Mouse (Mus musculus) lung, embryonic 15.5 days (tissue): ENCODE data around the gene Ccl27a. TPM values are rescaled to one million over a fixed set of nuclear protein-coding genes. Genes with fewer than 3 reads are reported as not detected.

Experiments
- ATAC-seq: fragments of 200-750 bp; cut with Nextera tagmentation; 2 replicates; pipeline ENCODE4 v1.8.0; 2017; ENCODE audit warnings: moderate number of reproducible peaks, borderline replicate concordance; ENCODE audit not compliant: low FRiP score, low TSS enrichment; ENCODE audit errors: extremely low read depth
- H3K27ac ChIP-seq: fragments of 300-500 bp; sonication (generic); 2 replicates; pipeline ENCODE4 v1.5.1; 2015; ENCODE audit warnings: moderate library complexity, mild to moderate bottlenecking, inconsistent platforms
- H3K27me3 ChIP-seq: fragments of 300-500 bp; sonication (generic); 2 replicates; pipeline ENCODE4 v1.6.1; 2015; ENCODE audit warnings: inconsistent platforms
- H3K36me3 ChIP-seq: fragments of 300-500 bp; sonication (generic); 2 replicates; pipeline ENCODE4 v1.6.1; 2015; ENCODE audit warnings: inconsistent platforms
- H3K4me1 ChIP-seq: fragments of 300-500 bp; sonication (generic); 2 replicates; pipeline ENCODE4 v1.6.1; 2015; ENCODE audit warnings: inconsistent platforms
- H3K4me2 ChIP-seq: fragments of 300-500 bp; sonication (generic); 2 replicates; pipeline ENCODE4 v1.6.1; 2015; ENCODE audit warnings: inconsistent platforms, mild to moderate bottlenecking, moderate library complexity
- H3K4me3 ChIP-seq: fragments of 300-500 bp; sonication (generic); 2 replicates; pipeline ENCODE4 v1.5.1; 2015; ENCODE audit warnings: mild to moderate bottlenecking, inconsistent platforms
- H3K9ac ChIP-seq: fragments of 300-500 bp; sonication (generic); 2 replicates; pipeline ENCODE4 v1.6.1; 2015; ENCODE audit warnings: inconsistent platforms
- H3K9me3 ChIP-seq: fragments of 300-500 bp; sonication (generic); 2 replicates; pipeline ENCODE4 v1.6.1; 2016; ENCODE audit warnings: inconsistent platforms
- WGBS: fragments of 180-500 bp; shearing (Covaris S2); methylation state at CpG from one replicate; pipeline ENCODE4 v1.1.7; 2015; 5-methylcytosine and 5-hydroxymethylcytosine counted together
- polyA plus RNA-seq: library from polyadenylated mRNA; unstranded; fragments of >200 nt; fragmentation: Nextera tagmentation; extraction: Ambion mirVana; gene quantifications from 2 replicates; pipeline ENCODE4 v1.2.1, GENCODE M21; 2015

Ccl27a gene
- polyA plus RNA-seq, 1 experiment from 2014 or later = 30.5 TPM

- WGBS = 10% methylated on average over 14 of the region's 14 CpGs
- Histone ChIP-seq H3K9ac (peak within 1 kb of the TSS; percentile 60), H3K4me2 (peak within 1 kb of the TSS; percentile 82), H3K4me3 (peak within 1 kb of the TSS; percentile 56), H3K36me3 (0 out of 2 replicates have a peak, but pooled peaks cover 6% of the 10 kb centered on the region), H3K9me3 (no peaks in the 10 kb centered on the region), H3K4me1 (peaks cover 25% of the 10 kb centered on the region), H3K27me3 (no peaks in the 10 kb centered on the region), H3K27ac (peak within 1 kb of the TSS; percentile 90)
- ATAC-seq = peak; percentile 32; the same call in 1 of the 2 replicates
Measured at GRCm38 (mm10) chr4:41754797-41755337, 19.2 kb downstream of the Ccl27a start, which contains the start of gene Galt. Galt (plus strand) TSS chr4:41755228.

- peaks cover 11% of the 10 kb centered on the region for H3K4me1 ChIP-seq
- no peak for ATAC-seq
- no peak overlapping the region for H3K27ac ChIP-seq
- no peaks in the 10 kb centered on the region for H3K36me3 ChIP-seq
- no peak overlapping the region for H3K9ac ChIP-seq
- H3K4me2 ChIP-seq = no peak overlapping the region
- H3K27me3 ChIP-seq = no peaks in the 10 kb centered on the region
- H3K9me3 ChIP-seq = no peaks in the 10 kb centered on the region
- 74% methylated on average over 1 of the region's 1 CpGs for WGBS
- H3K4me3 ChIP-seq = no peak overlapping the region
Measured at GRCm38 (mm10) chr4:41745021-41745420, 29.0 kb downstream of the Ccl27a start.

GRCm38 (mm10) chr4:41744131-41744530, 29.9 kb downstream of the Ccl27a start:
- no peaks in the 10 kb centered on the region for H3K27me3 ChIP-seq
- H3K4me3 ChIP-seq = no peak overlapping the region
- H3K9me3 ChIP-seq = no peaks in the 10 kb centered on the region
- H3K4me2 ChIP-seq = no peak overlapping the region
- H3K36me3 ChIP-seq = 0 out of 2 replicates have a peak, but pooled peaks cover 2% of the 10 kb centered on the region
- H3K27ac ChIP-seq = no peak overlapping the region
- no peak for ATAC-seq
- no peak overlapping the region for H3K9ac ChIP-seq
- 58% methylated on average over 2 of the region's 2 CpGs for WGBS
- H3K4me1 ChIP-seq = peaks cover 17% of the 10 kb centered on the region

GRCm38 (mm10) chr4:41741158-41741560, 32.9 kb downstream of the Ccl27a start:
- Histone ChIP-seq H3K4me1 (peaks cover 17% of the 10 kb centered on the region), H3K27me3 (no peaks in the 10 kb centered on the region), H3K4me2 (peak overlapping the region; percentile 90), H3K36me3 (0 out of 2 replicates have a peak, but pooled peaks cover 10% of the 10 kb centered on the region), H3K9me3 (no peaks in the 10 kb centered on the region), H3K27ac (peak overlapping the region; percentile 80), H3K9ac (peak overlapping the region; percentile 49), H3K4me3 (peak overlapping the region; percentile 61)
- 0% methylated on average over 27 of the region's 27 CpGs for WGBS
- peak; percentile 96 for ATAC-seq

- under 1% methylated on average over 48 of the region's 48 CpGs for WGBS
- Histone ChIP-seq H3K9ac (peak overlapping the region; percentile 49), H3K4me3 (peak overlapping the region; percentile 61), H3K27me3 (no peaks in the 10 kb centered on the region), H3K36me3 (0 out of 2 replicates have a peak, but pooled peaks cover 10% of the 10 kb centered on the region), H3K4me1 (peaks cover 17% of the 10 kb centered on the region), H3K9me3 (no peaks in the 10 kb centered on the region), H3K4me2 (peak overlapping the region; percentile 90), H3K27ac (peak overlapping the region; percentile 80)
- ATAC-seq = peak; percentile 80
Measured at GRCm38 (mm10) chr4:41740380-41741157, 33.5 kb downstream of the Ccl27a start.

GRCm38 (mm10) chr4:41739260-41739659, 34.8 kb downstream of the Ccl27a start:
- Histone ChIP-seq H3K9ac (no peak overlapping the region), H3K4me2 (peak overlapping the region; percentile 90; the same call in 1 of the 2 replicates), H3K4me3 (no peak overlapping the region), H3K9me3 (no peaks in the 10 kb centered on the region), H3K36me3 (0 out of 2 replicates have a peak, but pooled peaks cover 10% of the 10 kb centered on the region), H3K27ac (no peak overlapping the region), H3K27me3 (0 out of 2 replicates have a peak, but pooled peaks cover under 1% of the 10 kb centered on the region), H3K4me1 (peaks cover 17% of the 10 kb centered on the region)
- WGBS = 93% methylated on average over 13 of the region's 13 CpGs
- no peak for ATAC-seq

GRCm38 (mm10) chr4:41738256-41738603, 35.8 kb downstream of the Ccl27a start:
- H3K27me3 ChIP-seq = peaks cover 10% of the 10 kb centered on the region; the same call in 1 of the 2 replicates
- no peak overlapping the region for H3K9ac ChIP-seq
- no peak overlapping the region for H3K4me3 ChIP-seq
- 0 out of 2 replicates have a peak, but pooled peaks cover 10% of the 10 kb centered on the region for H3K36me3 ChIP-seq
- H3K27ac ChIP-seq = no peak overlapping the region
- H3K9me3 ChIP-seq = no peaks in the 10 kb centered on the region
- no peak overlapping the region for H3K4me2 ChIP-seq
- peaks cover 17% of the 10 kb centered on the region for H3K4me1 ChIP-seq
- WGBS = 55% methylated on average over 1 of the region's 1 CpGs
- ATAC-seq = no peak

DNA sequence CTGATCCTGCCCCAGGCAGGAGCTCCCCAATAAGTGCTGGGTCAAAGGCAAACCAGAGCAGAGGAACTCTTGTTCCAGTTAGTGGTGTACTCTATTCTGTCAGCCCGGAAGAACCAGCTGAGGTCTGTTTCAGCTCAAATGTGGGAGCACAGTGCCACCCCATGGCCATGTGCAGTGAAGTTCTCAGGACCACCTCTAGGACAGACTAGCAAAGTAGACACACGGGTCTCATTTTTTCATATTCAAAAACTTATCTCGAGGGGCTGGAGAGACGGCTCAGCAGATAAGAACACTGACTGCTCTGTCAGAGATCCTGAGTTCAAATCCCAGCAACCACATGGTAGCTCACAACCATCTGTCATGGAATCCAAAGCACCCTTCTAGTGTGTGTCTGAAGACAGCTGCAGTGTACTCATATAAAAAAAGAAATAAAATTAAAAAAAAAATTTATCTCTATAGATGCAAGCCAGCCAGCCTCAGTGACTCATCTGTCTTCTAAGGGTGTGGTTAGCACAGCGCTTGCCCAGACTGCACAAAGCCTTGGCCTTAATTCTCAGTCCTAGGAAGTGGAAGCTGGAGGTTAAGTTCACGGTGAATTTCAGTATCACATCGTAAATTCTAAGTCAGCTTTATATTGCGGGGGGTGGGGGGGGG, 36.3 kb downstream of the Ccl27a start:
- no peak for ATAC-seq
- WGBS = 34% methylated on average over 8 of the region's 8 CpGs
- Histone ChIP-seq H3K9ac (no peak overlapping the region), H3K9me3 (no peaks in the 10 kb centered on the region), H3K27me3 (peaks cover 15% of the 10 kb centered on the region), H3K27ac (no peak overlapping the region), H3K4me1 (peaks cover 17% of the 10 kb centered on the region), H3K4me3 (no peak overlapping the region), H3K36me3 (0 out of 2 replicates have a peak, but pooled peaks cover 10% of the 10 kb centered on the region), H3K4me2 (no peak overlapping the region)

GRCm38 (mm10) chr4:41731052-41731765, 42.8 kb downstream of the Ccl27a start, which contains the start of gene Arid3c:
Arid3c (minus strand) TSS chr4:41731142.
- Histone ChIP-seq H3K27ac (no peak within 1 kb of the TSS), H3K9me3 (no peaks in the 10 kb centered on the region), H3K4me1 (peaks cover 9% of the 10 kb centered on the region), H3K9ac (0 out of 2 replicates have a peak within 1 kb of the TSS, but pooled peaks have one; percentile 7), H3K4me2 (peak within 1 kb of the TSS; percentile 66), H3K27me3 (peaks cover 74% of the 10 kb centered on the region), H3K36me3 (no peaks in the 10 kb centered on the region), H3K4me3 (peak within 1 kb of the TSS; percentile 28)
- ATAC-seq = peak; percentile 57
- WGBS = under 1% methylated on average over 49 of the region's 50 CpGs

DNA sequence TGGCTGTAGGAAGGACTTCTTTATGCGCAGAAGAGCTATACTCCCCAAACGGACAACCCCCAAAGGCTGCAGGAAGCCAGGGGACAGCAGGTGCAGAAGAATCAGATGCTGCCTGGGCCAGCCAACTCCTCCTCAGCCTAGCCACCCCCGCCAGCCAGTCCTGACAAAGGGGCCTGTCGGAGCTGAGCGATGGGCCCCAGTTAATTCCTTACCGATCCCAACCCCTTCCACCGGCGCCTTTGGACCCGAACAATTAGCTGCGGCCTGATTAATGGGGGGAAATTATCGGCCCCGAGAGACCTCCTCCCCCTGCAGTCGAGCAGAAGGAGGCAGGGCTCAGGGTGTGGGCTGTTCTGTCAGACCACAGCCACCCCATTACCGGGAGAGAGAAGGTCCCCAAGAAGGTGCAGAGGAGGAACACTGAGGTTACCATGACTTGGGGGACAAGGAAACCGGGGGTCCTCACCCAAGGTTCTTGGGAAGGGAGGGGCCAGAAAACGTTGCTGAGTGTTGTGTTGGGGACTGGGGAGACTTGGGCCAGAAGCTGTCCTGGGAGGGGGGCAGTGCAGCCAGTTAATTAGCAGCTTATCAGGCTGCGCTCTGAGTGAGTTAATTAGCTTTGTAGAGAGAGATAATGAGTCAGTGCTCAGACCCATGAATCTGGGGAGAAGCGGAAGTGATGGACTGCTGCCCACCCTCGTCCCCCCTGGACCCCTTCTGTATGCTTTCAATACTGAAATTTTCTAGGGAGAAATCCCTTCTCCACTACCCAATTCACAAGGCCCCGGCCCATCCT, 47.0 kb downstream of the Ccl27a start:
- ATAC-seq = no peak
- H3K27ac ChIP-seq = no peak overlapping the region
- H3K36me3 ChIP-seq = no peaks in the 10 kb centered on the region
- peaks cover 25% of the 10 kb centered on the region for H3K4me1 ChIP-seq
- no peak overlapping the region for H3K9ac ChIP-seq
- H3K4me3 ChIP-seq = no peak overlapping the region
- no peaks in the 10 kb centered on the region for H3K9me3 ChIP-seq
- H3K27me3 ChIP-seq = peaks cover 81% of the 10 kb centered on the region
- WGBS = 17% methylated on average over 20 of the region's 20 CpGs
- no peak overlapping the region for H3K4me2 ChIP-seq
